Mouse (Mus musculus) mature B cell (primary cell): ENCODE results near the gene Ruvbl2.
"Not testable (repeated sequence)": the region's sequence is repeated elsewhere in the genome, so short reads cannot be mapped to it uniquely, and the experiment has no call there.

Experiments
- in situ Hi-C: fragments of 300-500 bp; cut with MboI; formaldehyde crosslinking; loops from 2 replicates; pipeline ENCODE4 v1.14.3; 2019

Gene Ruvbl2

GRCm38 (mm10) chr7:45461326-45461725, 23.4 kb upstream of the Ruvbl2 start:
- in situ Hi-C loops = no loop called here

GRCm38 (mm10) chr7:45460860-45461314, 23.0 kb upstream of the Ruvbl2 start:
- in situ Hi-C loops = no loop called here

- in situ Hi-C loops = no loop called here
These were observed 22.5 kb upstream of the Ruvbl2 start for GRCm38 (mm10) chr7:45460377-45460776.

GRCm38 (mm10) chr7:45459564-45460140, 21.8 kb upstream of the Ruvbl2 start, which contains the start of gene Ftl1:
Ftl1 (minus strand) TSS chr7:45459884.
- in situ Hi-C loops = not testable (repeated sequence)

DNA sequence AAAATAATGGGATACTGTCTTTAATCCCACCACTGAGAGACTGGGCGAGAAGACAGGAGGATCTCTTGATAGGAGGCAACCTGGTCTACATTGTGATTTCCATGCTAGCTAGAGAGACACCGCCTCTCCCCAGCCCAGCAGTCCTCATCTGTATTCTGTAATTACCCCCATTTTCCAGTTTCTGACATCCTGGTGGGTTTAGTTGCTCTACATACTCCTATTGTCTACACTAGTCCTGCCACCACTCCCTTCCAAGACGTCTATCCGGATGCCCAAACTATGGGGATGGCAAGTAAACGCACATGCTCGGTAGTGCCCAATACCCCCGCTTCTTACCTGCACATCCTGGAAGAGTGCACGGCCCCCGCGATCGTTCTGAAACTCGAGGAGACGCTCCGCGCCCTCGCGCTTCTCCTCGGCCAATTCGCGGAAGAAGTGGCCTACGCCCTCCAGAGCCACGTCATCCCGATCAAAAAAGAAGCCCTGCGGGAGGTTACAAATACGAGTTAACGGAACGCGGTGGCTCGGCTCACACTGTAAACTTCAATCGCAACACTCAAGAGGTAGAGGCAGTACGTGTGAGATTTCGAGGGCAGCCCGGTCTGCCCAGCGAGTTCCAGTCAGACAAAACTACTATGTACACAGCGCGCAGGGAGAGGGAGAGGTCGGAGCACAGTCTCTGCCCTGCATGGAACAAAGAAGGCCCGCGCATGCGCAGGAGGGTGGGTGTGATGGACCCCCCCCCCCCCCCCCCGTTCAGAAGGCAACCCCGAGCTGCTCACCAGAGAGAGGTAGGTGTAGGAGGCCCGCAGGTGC, 21.1 kb upstream of the Ruvbl2 start:
- in situ Hi-C loops = no loop called here

GRCm38 (mm10) chr7:45457204-45458060, 19.5 kb upstream of the Ruvbl2 start:
- in situ Hi-C loops = no loop called here

DNA sequence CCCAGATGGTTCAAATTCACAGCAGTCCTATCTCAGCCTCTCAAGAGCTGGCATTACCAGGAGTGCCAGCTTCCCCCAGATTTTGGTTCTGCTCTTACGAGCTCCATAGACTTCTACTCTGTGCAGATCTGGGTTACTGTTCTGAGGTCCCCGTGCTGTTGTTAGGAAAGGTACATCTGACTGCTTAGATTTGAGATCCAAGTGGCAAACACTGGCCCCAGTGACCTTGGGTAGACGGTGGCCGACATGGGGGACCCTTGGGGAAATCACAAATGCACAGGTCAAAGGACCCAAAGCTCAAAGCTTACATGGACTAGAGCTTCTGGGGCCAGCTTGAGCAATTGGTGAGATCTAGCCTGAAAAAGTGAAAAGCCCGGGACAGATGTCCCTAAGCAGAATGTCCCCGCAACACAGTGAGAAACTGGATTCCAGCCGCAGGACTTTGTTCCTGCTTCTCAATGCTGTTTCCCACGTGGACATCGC, 18.9 kb upstream of the Ruvbl2 start:
- in situ Hi-C loops = no loop called here

- in situ Hi-C loops = no loop called here
These were observed 18.2 kb upstream of the Ruvbl2 start for GRCm38 (mm10) chr7:45455932-45456696.

GRCm38 (mm10) chr7:45454971-45455370, 17.1 kb upstream of the Ruvbl2 start:
- in situ Hi-C loops = loop anchor here (5.0 kb wide), 1 partner anchor 107 kb away; no protein-coding TSS in a partner anchor

- in situ Hi-C loops = loop anchor here (5.0 kb wide), 1 partner anchor 111 kb away; no protein-coding TSS in a partner anchor
These were observed 13.6 kb upstream of the Ruvbl2 start for GRCm38 (mm10) chr7:45451344-45451982.

DNA sequence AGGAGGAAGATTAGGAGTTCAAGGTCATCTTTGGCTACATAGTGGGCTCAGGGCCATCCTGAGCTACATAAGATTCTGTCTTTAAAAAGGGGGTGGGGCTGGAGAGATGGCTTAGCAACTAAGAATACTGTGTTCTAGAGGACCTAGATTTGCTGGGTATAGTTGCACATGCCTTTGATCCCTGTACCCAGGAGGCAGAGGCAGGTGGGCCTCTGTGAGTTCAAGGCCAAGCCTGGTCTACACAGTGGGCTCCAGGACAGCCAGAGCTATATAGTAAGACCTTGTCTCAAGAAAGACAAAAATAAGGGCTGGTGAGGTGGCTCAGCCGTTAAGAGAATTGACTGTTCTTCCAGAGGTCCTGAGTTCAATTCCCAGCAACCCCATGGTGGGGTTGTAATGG, 12.1 kb upstream of the Ruvbl2 start:
- in situ Hi-C loops = loop anchor here (5.0 kb wide), 1 partner anchor 112 kb away; no protein-coding TSS in a partner anchor

- in situ Hi-C loops = no loop called here
These were observed 9.6 kb upstream of the Ruvbl2 start for GRCm38 (mm10) chr7:45447325-45447990.

DNA sequence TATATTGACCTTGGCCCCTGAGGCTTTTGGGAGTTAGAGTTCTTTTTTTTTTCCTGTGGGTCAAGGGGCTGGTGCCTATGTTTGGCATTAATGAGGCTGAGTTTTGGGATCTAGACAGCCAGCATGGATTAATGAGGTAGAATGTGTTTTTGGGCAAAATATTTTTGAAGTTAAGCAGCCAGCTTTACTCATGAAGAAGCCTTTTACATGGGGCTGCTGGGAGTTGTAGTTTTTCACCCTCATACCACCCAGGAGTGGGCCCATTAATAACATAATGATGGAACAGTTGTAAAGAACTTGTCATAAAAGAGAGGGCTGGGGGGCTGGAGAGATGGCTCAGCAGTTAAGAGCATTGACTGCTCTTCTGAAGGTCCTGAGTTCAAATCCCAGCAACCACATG, 8.7 kb upstream of the Ruvbl2 start:
- in situ Hi-C loops = no loop called here

DNA sequence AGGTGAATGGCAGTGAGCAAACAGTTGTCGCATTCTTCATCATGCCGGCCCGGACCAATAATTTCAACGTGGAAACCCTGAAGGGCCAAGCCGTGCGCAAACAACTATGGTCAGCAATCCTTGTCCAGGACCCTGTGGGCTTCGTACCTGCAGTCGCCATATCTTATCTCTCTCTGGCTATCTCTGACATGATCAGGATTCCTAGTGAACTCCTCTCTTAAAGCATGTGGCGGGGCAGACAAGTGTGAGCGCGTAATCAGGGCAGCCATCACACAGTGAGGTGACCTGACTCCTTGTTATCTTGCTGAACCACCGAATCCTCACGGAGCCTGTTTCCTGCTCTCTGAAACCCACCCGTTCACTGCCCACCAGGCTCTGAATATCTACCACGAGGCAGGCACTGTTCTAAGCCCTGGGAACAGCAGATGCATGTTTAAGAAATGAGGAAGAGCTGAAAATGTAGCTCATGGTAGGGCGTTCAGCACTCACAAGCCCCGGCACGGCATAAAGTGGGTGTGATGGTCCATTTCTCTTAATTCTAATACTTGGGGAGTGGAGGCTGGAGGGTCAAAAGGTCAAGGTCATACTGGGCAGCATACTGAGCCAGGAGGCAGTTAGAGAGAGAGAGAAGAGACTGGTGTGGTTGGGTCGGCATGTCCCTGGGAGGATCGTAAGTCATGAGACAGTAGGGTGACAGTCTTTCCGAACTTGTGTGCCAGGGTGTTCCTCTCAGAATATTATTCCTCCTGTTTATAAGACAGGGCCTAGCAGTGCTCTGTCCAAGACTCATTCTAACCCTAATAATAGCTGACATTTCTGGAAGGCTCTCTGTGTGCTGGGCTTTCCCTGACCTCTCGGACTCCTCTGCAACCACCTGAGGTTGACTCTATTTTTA, 5.9 kb upstream of the Ruvbl2 start:
- in situ Hi-C loops = no loop called here

DNA sequence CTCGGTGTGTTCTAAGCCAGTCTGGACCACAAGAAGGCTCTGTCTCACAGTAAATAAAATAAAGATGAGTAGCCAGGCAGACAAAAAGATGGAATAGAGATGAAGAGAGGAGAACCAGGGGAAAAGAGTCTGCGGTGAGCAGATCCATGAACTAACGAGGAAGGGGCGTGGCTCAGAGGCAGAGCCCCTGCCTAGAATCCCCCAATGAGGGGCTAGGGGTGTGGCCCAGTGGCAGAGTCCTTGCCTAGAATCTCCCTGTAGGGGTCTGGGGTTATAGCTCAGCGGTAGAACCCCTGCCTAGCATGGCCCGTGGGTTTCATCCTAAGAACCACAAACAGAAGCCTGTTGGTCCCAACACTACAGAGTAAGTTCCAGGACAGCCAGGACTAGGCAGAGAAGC, 850 bp downstream of the Ruvbl2 start:
- in situ Hi-C loops = no loop called here

DNA sequence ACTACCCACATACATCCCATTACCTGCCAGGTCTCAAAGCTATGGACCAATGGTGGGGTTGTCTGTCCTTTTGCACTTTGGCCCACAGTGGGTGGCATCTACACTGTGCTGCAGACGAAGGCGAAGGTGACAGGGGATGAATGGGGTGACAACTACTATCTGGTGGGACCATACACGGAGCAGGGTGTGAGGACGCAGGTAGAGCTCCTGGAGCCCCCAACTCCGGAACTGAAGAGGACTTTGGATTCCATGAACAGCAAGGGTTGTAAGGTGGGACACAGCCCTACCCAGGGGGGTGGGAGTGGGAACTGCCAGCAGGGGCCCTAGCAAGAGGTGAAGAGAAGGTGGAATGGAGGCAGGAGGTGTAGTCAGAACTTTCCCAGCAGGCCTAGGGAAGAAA, 1.5 kb downstream of the Ruvbl2 start:
- in situ Hi-C loops = no loop called here

DNA sequence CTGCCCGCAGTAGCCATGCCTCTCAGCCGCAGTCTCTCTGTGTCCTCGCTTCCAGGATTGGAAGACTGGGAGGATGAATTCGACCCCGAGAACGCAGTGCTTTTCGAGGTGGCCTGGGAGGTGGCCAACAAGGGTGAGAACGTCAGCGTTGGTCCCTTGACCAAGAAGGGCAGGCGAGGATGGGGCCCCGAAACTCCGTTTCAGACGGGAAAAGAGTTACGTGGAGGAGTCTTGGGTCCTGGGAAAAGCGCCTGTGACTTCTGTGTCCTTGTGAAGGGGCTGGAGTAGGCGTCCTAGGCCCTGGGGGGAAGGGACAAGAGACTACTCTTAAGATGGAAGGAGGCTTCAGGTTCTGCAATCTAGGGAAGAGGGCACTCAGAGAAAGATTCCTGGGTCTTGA, 2.9 kb downstream of the Ruvbl2 start:
- in situ Hi-C loops = no loop called here

- in situ Hi-C loops = no loop called here
These were observed 3.5 kb downstream of the Ruvbl2 start, which contains the start of gene Gys1 for GRCm38 (mm10) chr7:45434203-45435015. Gys1 (plus strand) TSS chr7:45434844.
